Mouse (Mus musculus): ENCODE measurements around the gene Cyp2s1. TPM values are rescaled to one million over a fixed set of nuclear protein-coding genes. Genes with fewer than 3 reads are reported as not detected.

Cyp2s1 gene
- total RNA-seq, 2 experiments from 2014 or later, result 3.4 to 4.3 TPM

Small RNAs within 50 kb of the gene (microRNA-seq; reads per million reads assigned to microRNA genes)
- 0 reads per million in 2 experiments for gene Gm24865 (ENCODE audit: borderline number of aligned reads in 2 of 2)

Other genes with a start within 250 kb of the Cyp2s1 start
- not detected for gene Erich4, start 201.0 kb downstream of the Cyp2s1 start, total RNA-seq (2021)
- gene Dmac2, start 197.5 kb downstream of the Cyp2s1 start, total RNA-seq (2021), result 10 to 100 TPM; 24.2 to 30.5 TPM
- 1 to 10 TPM; 2.7 to 2.8 TPM for gene B3gnt8, start 190.3 kb downstream of the Cyp2s1 start, total RNA-seq (2021)
- gene Bckdha, start 157.9 kb downstream of the Cyp2s1 start, total RNA-seq (2021), result 100 to 1,000 TPM; 232 to 288 TPM
- gene Exosc5, start 157.7 kb downstream of the Cyp2s1 start, total RNA-seq (2021), result 10 to 100 TPM; 38.0 to 49.3 TPM
- not detected for gene Tmem91, start 141.7 kb downstream of the Cyp2s1 start, total RNA-seq (2021)
- 10 to 100 TPM; 15.0 to 16.2 TPM for gene B9d2, start 136.1 kb downstream of the Cyp2s1 start, total RNA-seq (2021)
- 10 to 100 TPM; 26.2 to 36.0 TPM for gene Tgfb1, start 129.9 kb downstream of the Cyp2s1 start, total RNA-seq (2021)
- 10 to 100 TPM; 52.1 to 53.0 TPM for gene Ccdc97, start 97.8 kb downstream of the Cyp2s1 start, total RNA-seq (2021)
- gene Hnrnpul1, start 62.2 kb downstream of the Cyp2s1 start, total RNA-seq (2021), result 10 to 100 TPM; 83.8 to 94.4 TPM
- gene Axl, start 28.2 kb downstream of the Cyp2s1 start, total RNA-seq (2021), result 10 to 100 TPM; 41.9 to 66.9 TPM
- gene Cyp2b10, start 80.7 kb upstream of the Cyp2s1 start, total RNA-seq (2021), result 10 to 100 TPM in 1 of 2 experiments, 1 to 10 TPM in 1; 8.3 to 26.8 TPM
- gene Cyp2b13, start 244.6 kb upstream of the Cyp2s1 start, total RNA-seq (2021), result 1 to 10 TPM in 1 of 2 experiments, under 1 TPM in 1; 0.61 to 1.3 TPM